In genomic region chr5:123930508-123930989, GRCm38 (mm10) we compare ENCODE assay signal across 8 mouse cellular contexts. TPM values are rescaled to one million over a fixed set of nuclear protein-coding genes. Genes with fewer than 3 reads are reported as not detected.
DNase-seq lines count a peak whose midpoint lies in the region; ATAC-seq and TF ChIP-seq lines count a peak whose summit lies in the region.

Ccdc62 (plus strand) TSS chr5:123930679.

- under 1% methylated on average over 56 of the region's 56 CpGs for WGBS in bone marrow, adult 2 months
- under 1% methylated on average over 56 of the region's 56 CpGs for WGBS in embryonic facial prominence, embryonic 15.5 days
- under 1% methylated on average over 56 of the region's 56 CpGs for WGBS in kidney, embryonic 14.5 days
- under 1% methylated on average over 56 of the region's 56 CpGs for whole genome bisulfite sequencing in limb, embryonic 15.5 days

- no peaks in the 10 kb centered on the region for H3K27me3 ChIP-seq in embryonic facial prominence, embryonic 15.5 days
- H3K27me3 ChIP-seq in kidney, embryonic 14.5 days (ENCODE audit: control insufficient read depth, insufficient read depth, low read length), result no peaks in the 10 kb centered on the region
- no peaks in the 10 kb centered on the region for H3K27me3 ChIP-seq in limb, embryonic 15.5 days

- H3K4me1 ChIP-seq in bone marrow, adult 2 months (ENCODE audit: control insufficient read depth, insufficient read depth, low read length), result peaks cover 1% of the 10 kb centered on the region; the same call in 1 of the 2 replicates
- H3K4me1 ChIP-seq in embryonic facial prominence, embryonic 15.5 days, result peaks cover 10% of the 10 kb centered on the region; the same call in 1 of the 2 replicates
- H3K4me1 ChIP-seq in kidney, embryonic 14.5 days (ENCODE audit: control insufficient read depth, insufficient read depth, low read length), result 0 out of 2 replicates have a peak, but pooled peaks cover 5% of the 10 kb centered on the region
- H3K4me1 ChIP-seq in limb, embryonic 15.5 days, result peaks cover 11% of the 10 kb centered on the region; the same call in 1 of the 2 replicates

- H3K9me3 ChIP-seq in embryonic facial prominence, embryonic 15.5 days (replicated peaks), result no peaks in the 10 kb centered on the region
- H3K9me3 ChIP-seq in kidney, embryonic 14.5 days (ENCODE audit: control insufficient read depth, low read length), result no peaks in the 10 kb centered on the region
- H3K9me3 ChIP-seq in limb, embryonic 15.5 days, result no peaks in the 10 kb centered on the region

- peak; percentile 97 for ATAC-seq in embryonic facial prominence, embryonic 15.5 days (ENCODE audit: insufficient number of reproducible peaks, low FRiP score, low TSS enrichment, low read depth)
- ATAC-seq in kidney, embryonic 14.5 days (ENCODE audit: low FRiP score, low TSS enrichment), result peak; percentile 97
- ATAC-seq in limb, embryonic 15.5 days (ENCODE audit: insufficient number of reproducible peaks, low FRiP score, low TSS enrichment, low read depth), result peak; percentile 94

- 0 out of 2 replicates have a peak, but pooled peaks have one; percentile 10 for TF ChIP-seq CTCF in bone marrow, adult 2 months (IDR thresholded peaks at IDR 0.05; ENCODE audit: control insufficient read depth, insufficient read depth, low read length)

- H3K9ac ChIP-seq in embryonic facial prominence, embryonic 15.5 days, result peak within 1 kb of the TSS; percentile 71
- peak within 1 kb of the TSS; percentile 89 for H3K9ac ChIP-seq in kidney, embryonic 14.5 days (ENCODE audit: low read depth, low read length)
- peak within 1 kb of the TSS; percentile 79 for H3K9ac ChIP-seq in limb, embryonic 15.5 days

- H3K36me3 ChIP-seq in embryonic facial prominence, embryonic 15.5 days, result peaks cover 33% of the 10 kb centered on the region
- H3K36me3 ChIP-seq in kidney, embryonic 14.5 days (ENCODE audit: control insufficient read depth, insufficient read depth, low read length), result peaks cover 31% of the 10 kb centered on the region
- H3K36me3 ChIP-seq in limb, embryonic 15.5 days, result peaks cover 33% of the 10 kb centered on the region

- H3K4me3 ChIP-seq in bone marrow, adult 2 months (replicated peaks; ENCODE audit: control insufficient read depth, low read depth, low read length), result peak within 1 kb of the TSS; percentile 75
- H3K4me3 ChIP-seq in embryonic facial prominence, embryonic 15.5 days (replicated peaks), result peak within 1 kb of the TSS; percentile 64
- peak within 1 kb of the TSS; percentile 84 for H3K4me3 ChIP-seq in kidney, embryonic 14.5 days (ENCODE audit: low read length)
- peak within 1 kb of the TSS; percentile 63 for H3K4me3 ChIP-seq in limb, embryonic 15.5 days

- H3K27ac ChIP-seq in bone marrow, adult 2 months (ENCODE audit: control insufficient read depth, insufficient read depth, low read depth, low read length, poor library complexity), result peak within 1 kb of the TSS; percentile 93
- H3K27ac ChIP-seq in embryonic facial prominence, embryonic 15.5 days (replicated peaks), result peak within 1 kb of the TSS; percentile 91
- peak within 1 kb of the TSS; percentile 78 for H3K27ac ChIP-seq in kidney, embryonic 14.5 days (ENCODE audit: low read depth, low read length)
- H3K27ac ChIP-seq in limb, embryonic 15.5 days, result peak within 1 kb of the TSS; percentile 92

- peak; percentile 97 for TF ChIP-seq POLR2A in bone marrow, adult 2 months (IDR thresholded peaks at IDR 0.05; ENCODE audit: borderline replicate concordance, control insufficient read depth, low read depth, low read length)

- peak within 1 kb of the TSS; percentile 75 for H3K4me2 ChIP-seq in embryonic facial prominence, embryonic 15.5 days (replicated peaks)
- peak within 1 kb of the TSS; percentile 82 for H3K4me2 ChIP-seq in kidney, embryonic 14.5 days (replicated peaks; ENCODE audit: low read depth, low read length)
- H3K4me2 ChIP-seq in limb, embryonic 15.5 days, result peak within 1 kb of the TSS; percentile 73

- DNase-seq in 416B (ENCODE audit: low read depth), result peak; percentile 97
- peak; percentile 93 to 95 for DNase-seq in heart, adult 9 months (ENCODE audit: low spot score in 2 of 2)
- DNase-seq in monocyte, adult 2 months (ENCODE audit: low read depth in 1 of 2, low spot score in 2 of 2), result peak; percentile 77 to 83
- DNase-seq in spleen, postnatal 36 days (ENCODE audit: low spot score in 2 of 2), result peak; percentile 93 to 94

RNA-seq across cellular contexts. Expression of gene Ccdc62, which starts in this region (rescaled TPM):
- 6.0 and 10.6 TPM in 2 replicates for polyA plus RNA-seq in bone marrow, adult 2 months (2011; ENCODE audit: insufficient read depth, insufficient read length, low replicate concordance, missing spikeins)
- 5.4 and 7.5 TPM in 2 replicates for polyA plus RNA-seq in embryonic facial prominence, embryonic 15.5 days (2015; fragmentation: Nextera tagmentation; extraction: Ambion mirVana)
- polyA plus RNA-seq in kidney, embryonic 14.5 days (2014; fragmentation: Nextera tagmentation; extraction: Ambion mirVana), result 6.2 and 7.3 TPM in 2 replicates
- 5.2 and 6.4 TPM in 2 replicates for polyA plus RNA-seq in limb, embryonic 15.5 days (2015; fragmentation: Nextera tagmentation; extraction: Ambion mirVana)

Comparison
In these comparisons a context has a peak if more than half of its experiments do, and no peak if none do; other contexts are left out.
1. Peak in every context shown above with its lines: DNase-seq, ATAC-seq, H3K4me3 ChIP-seq and H3K27ac ChIP-seq.